Mouse (Mus musculus) liver, adult 10 weeks (tissue): Measurements from ENCODE around the gene Gm6657. TPM values are rescaled to one million over a fixed set of nuclear protein-coding genes. Genes with fewer than 3 reads are reported as not detected.

Experiments
- polyA plus RNA-seq: library from polyadenylated mRNA; stranded (reverse); fragments of 350-450 nt; fragmentation: Illumina TruSeq; extraction: RNeasy Lipid Tissue Mini Kit (QIAGEN cat#74804); gene quantifications from one replicate; pipeline ENCODE4 v1.2.3, GENCODE M21; 2014; ENCODE audit warnings: low read depth, low replicate concordance

The Gm6657 gene
- not detected for polyA plus RNA-seq

DNA sequence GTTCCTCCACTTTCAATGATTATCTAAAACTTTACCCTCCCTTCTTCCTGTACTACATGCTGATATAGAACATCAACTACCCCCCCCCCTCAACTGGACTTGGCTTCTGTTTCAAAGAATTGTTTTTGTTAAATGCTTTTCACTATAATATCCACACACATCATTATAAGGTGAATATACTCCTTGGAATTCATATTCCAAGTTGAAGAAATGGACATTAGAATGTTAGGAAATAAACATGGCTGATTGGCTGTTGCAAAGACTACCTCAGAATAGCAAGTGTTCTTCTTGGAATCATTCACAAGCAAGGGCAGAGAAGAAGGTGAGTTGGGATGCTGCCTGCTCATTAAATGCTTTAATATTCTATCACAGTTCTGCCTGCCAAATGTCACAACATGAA, at the start of gene Gm6657:
Gene Gm6657, plus strand, starts transcription at position 301 of the 400 bp plus-strand sequence.

DNA sequence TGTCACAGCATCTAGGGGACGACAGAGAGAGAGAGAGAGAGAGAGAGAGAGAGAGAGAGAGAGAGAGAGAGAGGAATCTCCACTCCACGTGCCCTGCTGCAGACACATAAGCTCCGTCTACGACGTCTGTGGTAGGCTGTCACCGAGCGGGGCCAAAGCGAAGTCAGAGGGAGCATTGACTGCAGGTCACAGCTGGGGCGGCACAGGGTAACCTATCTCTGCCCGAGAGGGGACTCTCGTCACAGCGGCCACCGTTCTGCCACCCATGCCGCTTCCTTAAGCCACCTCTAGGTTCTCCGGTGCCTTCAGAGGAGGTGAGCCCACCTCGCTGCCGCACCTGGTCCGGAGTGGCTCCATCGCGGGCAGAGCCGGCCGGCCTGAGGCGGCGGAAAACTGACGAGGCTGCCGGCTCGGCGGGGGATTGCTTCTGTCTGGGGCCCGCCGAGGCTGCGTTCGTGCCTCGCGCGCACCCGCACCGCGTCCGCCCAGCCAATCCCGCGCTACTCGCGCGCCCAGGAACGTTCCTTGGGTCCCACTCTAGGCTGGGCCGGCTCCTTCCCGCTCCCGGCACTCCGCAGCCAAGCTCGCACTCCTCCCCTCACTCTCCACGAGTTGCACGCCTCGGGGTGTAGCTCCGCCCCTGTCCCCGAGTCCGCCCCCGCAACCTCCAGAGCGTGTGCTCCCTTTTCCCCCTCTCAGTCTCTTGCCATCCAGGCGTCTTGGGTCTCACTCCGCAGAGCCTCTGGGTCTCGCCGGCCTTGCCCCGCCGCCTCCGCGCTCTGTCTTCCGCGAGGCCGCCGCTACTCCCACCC, 31.9 kb downstream of the Gm6657 start, which contains the start of gene Gphn:
Gene Gphn, plus strand, starts transcription at position 673 of the 812 bp plus-strand sequence.

Other genes starting within 250 kb of the Gm6657 start
- gene Gphn, start 32.1 kb downstream of the Gm6657 start, polyA plus RNA-seq = 69.5 TPM